Mouse (Mus musculus) forebrain, embryonic 16.5 days (tissue): ENCODE data around the gene Agbl3. TPM values are rescaled to one million over a fixed set of nuclear protein-coding genes. Genes with fewer than 3 reads are reported as not detected.

Source experiments
- ATAC-seq: fragments of 200-750 bp; cut with Nextera tagmentation; 2 replicates; pipeline ENCODE4 v1.8.0; 2017; ENCODE audit warnings: mild to moderate bottlenecking, moderate library complexity
- H3K27ac ChIP-seq: fragments of 300-500 bp; sonication (generic); 2 replicates; pipeline ENCODE4 v1.5.1; 2014; ENCODE audit warnings: low read length, control low read depth
- H3K27me3 ChIP-seq: fragments of 300-500 bp; sonication (generic); replicated peaks from 2 replicates; pipeline ENCODE4 v1.6.1; 2014; ENCODE audit warnings: low read length; ENCODE audit not compliant: control insufficient read depth, insufficient read depth
- H3K36me3 ChIP-seq: fragments of 300-500 bp; sonication (generic); 2 replicates; pipeline ENCODE4 v1.6.1; 2014; ENCODE audit not compliant: control insufficient read depth, insufficient read depth
- H3K4me1 ChIP-seq: fragments of 300-500 bp; sonication (generic); replicated peaks from 2 replicates; pipeline ENCODE4 v1.6.1; 2014; ENCODE audit warnings: low read length; ENCODE audit not compliant: control insufficient read depth, insufficient read depth
- H3K4me2 ChIP-seq: fragments of 300-500 bp; sonication (generic); 2 replicates; pipeline ENCODE4 v1.6.1; 2014; ENCODE audit warnings: mild to moderate bottlenecking, low read length, control low read depth
- H3K4me3 ChIP-seq: fragments of 300-500 bp; sonication (generic); replicated peaks from 2 replicates; pipeline ENCODE4 v1.5.1; 2014; ENCODE audit warnings: mild to moderate bottlenecking, low read length, control low read depth
- H3K9ac ChIP-seq: fragments of 300-500 bp; sonication (generic); replicated peaks from 2 replicates; pipeline ENCODE4 v1.6.1; 2014; ENCODE audit warnings: low read depth, low read length, control low read depth
- H3K9me3 ChIP-seq: fragments of 300-500 bp; sonication (generic); 2 replicates; pipeline ENCODE4 v1.6.1; 2016; ENCODE audit warnings: low read length; ENCODE audit not compliant: control insufficient read depth
- WGBS: fragments of 180-500 bp; shearing (Covaris S2); extraction: QIAGEN DNeasy Blood & Tissue Kit; methylation state at CpG from one replicate; pipeline ENCODE4 v1.1.7; 2014; 5-methylcytosine and 5-hydroxymethylcytosine counted together
- polyA plus RNA-seq: library from polyadenylated mRNA; unstranded; fragments of >200 nt; fragmentation: Nextera tagmentation; extraction: Ambion mirVana; gene quantifications from 2 replicates; pipeline ENCODE4 v1.2.1, GENCODE M21; 2015

Agbl3 gene
- 7.4 and 7.5 TPM in 2 replicates for polyA plus RNA-seq

DNA sequence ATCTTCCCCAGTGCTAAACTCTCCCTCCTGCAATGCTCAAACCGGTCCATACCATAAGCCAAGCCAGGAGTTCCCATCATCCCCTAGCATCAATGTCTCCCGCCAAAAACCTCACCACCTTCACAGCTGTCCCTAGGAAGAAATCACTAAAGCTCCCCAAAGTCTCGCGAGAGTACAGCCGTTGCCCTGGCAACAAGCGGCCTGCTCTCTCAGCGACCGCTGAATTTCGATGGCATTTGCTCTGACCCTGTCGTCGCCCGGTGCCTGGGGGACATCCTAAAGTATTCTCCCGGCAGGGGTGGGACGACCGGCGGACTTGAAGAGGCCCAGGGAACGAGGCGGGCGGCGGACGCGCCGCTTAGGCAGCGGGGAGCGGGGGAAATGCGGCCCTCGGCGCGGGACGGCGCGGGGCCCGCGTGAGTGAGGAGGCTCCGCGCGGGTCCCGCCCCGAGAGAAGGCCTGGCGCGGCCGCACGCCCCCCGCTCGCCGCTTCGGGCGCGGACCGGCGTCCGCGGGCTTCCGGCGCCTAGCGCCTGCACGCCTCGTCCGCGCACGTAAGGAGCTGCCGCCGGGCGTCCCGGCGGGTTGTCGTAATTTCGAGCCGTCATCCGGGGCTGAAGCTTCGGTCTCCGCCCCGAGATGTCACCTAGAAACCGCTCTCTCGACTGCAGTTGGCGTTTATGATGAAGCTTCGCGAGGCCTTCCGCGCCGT is at the start of gene Agbl3:
Agbl3 (plus strand) TSS at position 202 of the 712 bp plus-strand sequence.
- H3K36me3 ChIP-seq = no peaks in the 10 kb centered on the region
- H3K9ac ChIP-seq = peak within 1 kb of the TSS; percentile 93
- H3K4me3 ChIP-seq = peak within 1 kb of the TSS; percentile 75
- peaks cover 3% of the 10 kb centered on the region for H3K4me1 ChIP-seq
- no peaks in the 10 kb centered on the region for H3K9me3 ChIP-seq
- peak within 1 kb of the TSS; percentile 97 for H3K27ac ChIP-seq
- under 1% methylated on average over 75 of the region's 81 CpGs for WGBS
- peak within 1 kb of the TSS; percentile 57 for H3K4me2 ChIP-seq
- ATAC-seq = peak; percentile 96
- H3K27me3 ChIP-seq = no peaks in the 10 kb centered on the region

- H3K4me1 ChIP-seq = no peaks in the 10 kb centered on the region; the same call in 1 of the 2 replicates
- no peaks in the 10 kb centered on the region for H3K27me3 ChIP-seq
- no peaks in the 10 kb centered on the region for H3K36me3 ChIP-seq
- H3K4me2 ChIP-seq = no peak overlapping the region
- no peak for ATAC-seq
- H3K4me3 ChIP-seq = no peak overlapping the region
- H3K27ac ChIP-seq = no peak overlapping the region
- H3K9ac ChIP-seq = no peak overlapping the region
- 82% methylated on average over 6 of the region's 6 CpGs for WGBS
- H3K9me3 ChIP-seq = no peaks in the 10 kb centered on the region
Measured at GRCm38 (mm10) chr6:34731007-34731406, 49.2 kb upstream of the Agbl3 start.

DNA sequence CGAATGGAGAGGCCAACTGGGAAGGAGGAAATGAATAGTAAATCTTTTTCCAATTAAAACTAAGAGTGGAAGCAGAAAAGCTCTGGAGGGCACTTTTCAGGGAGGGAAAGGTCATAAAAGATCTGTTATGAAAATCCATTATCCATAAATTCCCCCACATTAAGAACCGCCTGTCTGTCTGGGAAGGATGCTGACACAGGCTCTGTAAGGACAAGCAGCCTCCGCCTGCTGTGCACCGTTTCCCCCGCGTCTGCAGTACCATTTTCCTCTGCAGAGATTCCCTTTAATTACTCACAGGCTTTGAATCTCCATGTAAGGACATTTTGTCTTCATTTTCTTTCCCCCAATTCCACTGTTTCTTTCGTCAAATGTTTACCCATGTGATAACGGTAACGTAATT is 48.7 kb upstream of the Agbl3 start:
- Histone ChIP-seq H3K4me1 (no peaks in the 10 kb centered on the region; the same call in 1 of the 2 replicates), H3K9ac (no peak overlapping the region), H3K27ac (no peak overlapping the region), H3K4me3 (no peak overlapping the region), H3K36me3 (no peaks in the 10 kb centered on the region), H3K4me2 (no peak overlapping the region), H3K9me3 (no peaks in the 10 kb centered on the region), H3K27me3 (no peaks in the 10 kb centered on the region)
- 64% methylated on average over 9 of the region's 9 CpGs for WGBS
- no peak for ATAC-seq

- Histone ChIP-seq H3K36me3 (no peaks in the 10 kb centered on the region), H3K9me3 (no peaks in the 10 kb centered on the region), H3K4me1 (no peaks in the 10 kb centered on the region), H3K27ac (no peak overlapping the region), H3K4me2 (no peak overlapping the region), H3K27me3 (no peaks in the 10 kb centered on the region), H3K4me3 (no peak overlapping the region), H3K9ac (no peak overlapping the region)
- 83% methylated on average over 13 of the region's 13 CpGs for WGBS
- no peak for ATAC-seq
Measured at GRCm38 (mm10) chr6:34734940-34735695, 45.1 kb upstream of the Agbl3 start.

GRCm38 (mm10) chr6:34736934-34737333 is 43.3 kb upstream of the Agbl3 start:
- no peaks in the 10 kb centered on the region for H3K9me3 ChIP-seq
- ATAC-seq = no peak
- WGBS = 73% methylated on average over 2 of the region's 2 CpGs
- no peaks in the 10 kb centered on the region for H3K4me1 ChIP-seq
- no peak overlapping the region for H3K4me2 ChIP-seq
- no peak overlapping the region for H3K9ac ChIP-seq
- H3K27me3 ChIP-seq = no peaks in the 10 kb centered on the region
- no peaks in the 10 kb centered on the region for H3K36me3 ChIP-seq
- H3K4me3 ChIP-seq = no peak overlapping the region
- H3K27ac ChIP-seq = no peak overlapping the region

DNA sequence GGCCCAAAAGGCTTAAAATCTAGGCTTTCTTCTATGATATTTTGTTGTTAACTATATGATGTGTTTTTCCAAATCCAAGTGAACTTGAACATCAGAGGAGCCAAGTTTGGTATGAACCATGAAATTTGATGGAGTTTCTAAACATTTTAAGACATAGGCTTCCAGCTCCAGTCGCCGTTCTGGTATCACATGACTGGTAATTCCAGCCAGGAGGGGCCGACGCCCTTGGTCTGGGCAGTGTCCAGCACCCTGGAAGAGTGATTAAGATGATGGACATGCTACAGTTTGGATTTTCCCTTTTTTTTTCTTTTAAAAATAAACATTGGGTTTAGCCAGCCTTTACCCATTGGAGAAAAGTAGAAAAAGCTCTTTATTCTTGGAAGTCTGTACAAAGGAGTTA is 36.3 kb upstream of the Agbl3 start:
- no peak overlapping the region for H3K27ac ChIP-seq
- no peaks in the 10 kb centered on the region for H3K36me3 ChIP-seq
- H3K4me3 ChIP-seq = no peak overlapping the region
- H3K4me2 ChIP-seq = no peak overlapping the region
- 93% methylated on average over 4 of the region's 4 CpGs for WGBS
- no peak for ATAC-seq
- no peaks in the 10 kb centered on the region for H3K4me1 ChIP-seq
- no peaks in the 10 kb centered on the region for H3K9me3 ChIP-seq
- H3K27me3 ChIP-seq = no peaks in the 10 kb centered on the region
- no peak overlapping the region for H3K9ac ChIP-seq

DNA sequence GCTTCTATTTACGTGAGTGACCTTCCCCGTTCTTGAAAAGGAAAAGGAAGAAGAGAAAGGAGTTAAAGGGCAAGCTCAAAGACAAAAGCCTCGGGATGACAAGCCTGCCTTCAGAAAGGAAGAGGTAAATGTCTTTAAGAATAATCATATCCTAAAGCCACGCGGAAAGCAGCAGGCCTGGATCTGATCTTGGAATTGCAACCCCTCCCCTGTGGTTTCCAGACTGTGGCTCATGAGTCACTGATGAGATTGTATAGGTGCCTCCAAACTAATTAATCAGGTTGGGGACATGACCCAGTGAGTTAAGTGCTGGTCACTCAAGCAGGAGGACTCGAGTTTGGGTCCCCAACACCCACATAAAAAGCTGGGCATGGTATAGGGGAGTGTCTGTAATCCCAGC is 32.4 kb upstream of the Agbl3 start:
- no peak overlapping the region for H3K9ac ChIP-seq
- H3K9me3 ChIP-seq = no peaks in the 10 kb centered on the region
- no peak for ATAC-seq
- H3K27me3 ChIP-seq = no peaks in the 10 kb centered on the region
- H3K4me1 ChIP-seq = no peaks in the 10 kb centered on the region
- H3K4me3 ChIP-seq = no peak overlapping the region
- no peaks in the 10 kb centered on the region for H3K36me3 ChIP-seq
- WGBS = 75% methylated on average over 6 of the region's 6 CpGs
- H3K27ac ChIP-seq = no peak overlapping the region
- no peak overlapping the region for H3K4me2 ChIP-seq

GRCm38 (mm10) chr6:34748566-34748965 is 31.7 kb upstream of the Agbl3 start:
- Histone ChIP-seq H3K4me1 (no peaks in the 10 kb centered on the region), H3K9me3 (no peaks in the 10 kb centered on the region), H3K36me3 (no peaks in the 10 kb centered on the region), H3K27me3 (no peaks in the 10 kb centered on the region), H3K27ac (no peak overlapping the region), H3K9ac (no peak overlapping the region), H3K4me3 (no peak overlapping the region), H3K4me2 (no peak overlapping the region)
- ATAC-seq = no peak
- WGBS = 92% methylated on average over 11 of the region's 11 CpGs

GRCm38 (mm10) chr6:34749526-34749925 is 30.7 kb upstream of the Agbl3 start:
- Histone ChIP-seq H3K27ac (no peak overlapping the region), H3K36me3 (no peaks in the 10 kb centered on the region), H3K4me3 (no peak overlapping the region), H3K27me3 (no peaks in the 10 kb centered on the region), H3K9me3 (no peaks in the 10 kb centered on the region), H3K9ac (no peak overlapping the region), H3K4me2 (no peak overlapping the region), H3K4me1 (no peaks in the 10 kb centered on the region)
- ATAC-seq = no peak
- WGBS = 86% methylated on average over 6 of the region's 6 CpGs
